Mouse (Mus musculus): ENCODE data around the gene Naa35. TPM values are rescaled to one million over a fixed set of nuclear protein-coding genes. Genes with fewer than 3 reads are reported as not detected.
A peak's percentile ranks its signal among the peaks of the same experiment; 100 is the strongest.

Gene Naa35
- total and polyA plus RNA-seq, 2 experiments from 2014 or later: 31.3 to 72.5 TPM

GRCm38 (mm10) chr13:59592630-59593029 lies 7.6 kb downstream of the Naa35 start:
- ATAC-seq (ENCODE audit: insufficient read depth, low read depth) (no peak), DNase-seq (ENCODE audit: low spot score) (no peak)
- Histone ChIP-seq H3K27ac (ENCODE audit: low read depth) (no peak overlapping the region), H3K9me3 (replicated peaks; ENCODE audit: control insufficient read depth, low read length) (no peaks in the 10 kb centered on the region), H3K4me2 (ENCODE audit: low read depth, low read length) (no peak overlapping the region), H3K27me3 (ENCODE audit: control insufficient read depth, insufficient read depth, low read length) (no peaks in the 10 kb centered on the region), H3K4me3 (ENCODE audit: low read depth, low read length) (no peak overlapping the region), H3K4me1 (ENCODE audit: control insufficient read depth, insufficient read depth) (0 out of 2 replicates have a peak, but pooled peaks cover 2% of the 10 kb centered on the region), H3K9ac (replicated peaks; ENCODE audit: low read depth, low read length) (no peak overlapping the region), H3K36me3 (replicated peaks; ENCODE audit: control insufficient read depth, insufficient read depth, low read length) (peaks cover 48% of the 10 kb centered on the region)
- WGBS: 92% methylated on average over 1 of the region's 1 CpGs
- TF ChIP-seq EP300 (IDR thresholded peaks at IDR 0.05; ENCODE audit: low read depth): no peak

DNA sequence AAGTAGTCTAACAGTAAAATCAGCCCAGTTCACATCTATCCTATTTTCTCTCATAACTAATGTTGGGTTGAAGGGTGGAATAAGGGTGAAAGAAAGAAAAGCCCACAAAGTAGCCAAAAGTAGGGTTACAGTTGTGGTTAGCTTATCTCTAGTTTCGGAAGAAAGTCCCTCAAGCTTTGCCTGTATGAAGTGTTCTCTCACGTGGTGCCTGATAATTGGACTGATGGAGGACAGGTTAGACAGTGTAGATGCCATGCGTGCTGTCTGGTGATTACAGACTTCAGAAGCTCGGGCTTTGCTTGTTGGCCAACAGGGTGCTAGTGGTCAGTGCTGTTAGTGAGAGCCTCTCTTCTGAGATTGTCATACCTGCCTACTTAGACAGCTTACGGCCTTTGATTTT lies 18.0 kb downstream of the Naa35 start:
- H3K27me3 ChIP-seq (ENCODE audit: control insufficient read depth, insufficient read depth, low read length): no peaks in the 10 kb centered on the region
- H3K4me2 ChIP-seq (ENCODE audit: low read depth, low read length): no peak overlapping the region
- TF ChIP-seq EP300 (IDR thresholded peaks at IDR 0.05; ENCODE audit: low read depth) (no peak), CTCF (IDR thresholded peaks at IDR 0.05; ENCODE audit: low read depth) (no peak)
- H3K27ac ChIP-seq (ENCODE audit: low read depth): no peak overlapping the region
- peaks cover 77% of the 10 kb centered on the region for H3K36me3 ChIP-seq (replicated peaks; ENCODE audit: control insufficient read depth, insufficient read depth, low read length)
- no peak for ATAC-seq (ENCODE audit: insufficient read depth, low read depth)
- DNase-seq (ENCODE audit: low spot score): no peak
- no peak overlapping the region for H3K9ac ChIP-seq (replicated peaks; ENCODE audit: low read depth, low read length)
- WGBS: 88% methylated on average over 5 of the region's 5 CpGs
- H3K9me3 ChIP-seq (replicated peaks; ENCODE audit: control insufficient read depth, low read length): no peaks in the 10 kb centered on the region
- H3K4me3 ChIP-seq (ENCODE audit: low read depth, low read length): no peak overlapping the region
- no peaks in the 10 kb centered on the region for H3K4me1 ChIP-seq (ENCODE audit: control insufficient read depth, insufficient read depth)

DNA sequence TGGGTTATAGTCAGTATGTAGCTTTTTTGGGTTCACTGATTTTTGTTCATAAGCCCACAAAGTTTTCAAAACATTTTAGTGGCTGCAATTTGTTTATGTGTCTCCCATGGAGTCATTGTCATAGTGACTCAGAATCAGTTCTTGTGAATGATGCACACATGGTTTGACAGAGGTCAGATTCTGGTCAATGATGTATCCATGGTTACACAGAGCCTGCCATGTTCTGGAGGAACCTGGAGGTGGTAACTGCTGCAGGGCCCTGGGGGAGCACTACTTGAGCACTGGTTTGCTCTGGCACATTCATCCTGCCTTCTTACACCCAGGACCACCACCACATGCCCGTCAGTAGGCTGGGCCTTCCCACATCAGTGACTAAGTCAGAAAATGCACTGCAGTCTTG lies 19.5 kb downstream of the Naa35 start:
- H3K27ac ChIP-seq (ENCODE audit: low read depth): no peak overlapping the region
- no peak for DNase-seq (ENCODE audit: low spot score)
- no peak overlapping the region for H3K4me3 ChIP-seq (ENCODE audit: low read depth, low read length)
- ATAC-seq (ENCODE audit: insufficient read depth, low read depth): no peak
- H3K4me2 ChIP-seq (ENCODE audit: low read depth, low read length): no peak overlapping the region
- no peaks in the 10 kb centered on the region for H3K4me1 ChIP-seq (ENCODE audit: control insufficient read depth, insufficient read depth)
- H3K27me3 ChIP-seq (ENCODE audit: control insufficient read depth, insufficient read depth, low read length): no peaks in the 10 kb centered on the region
- no peak overlapping the region for H3K9ac ChIP-seq (replicated peaks; ENCODE audit: low read depth, low read length)
- WGBS: 90% methylated on average over 1 of the region's 1 CpGs
- no peaks in the 10 kb centered on the region for H3K9me3 ChIP-seq (replicated peaks; ENCODE audit: control insufficient read depth, low read length)
- no peak for TF ChIP-seq CTCF (IDR thresholded peaks at IDR 0.05; ENCODE audit: low read depth)
- TF ChIP-seq EP300 (IDR thresholded peaks at IDR 0.05; ENCODE audit: low read depth): no peak
- peaks cover 89% of the 10 kb centered on the region for H3K36me3 ChIP-seq (replicated peaks; ENCODE audit: control insufficient read depth, insufficient read depth, low read length)

DNA sequence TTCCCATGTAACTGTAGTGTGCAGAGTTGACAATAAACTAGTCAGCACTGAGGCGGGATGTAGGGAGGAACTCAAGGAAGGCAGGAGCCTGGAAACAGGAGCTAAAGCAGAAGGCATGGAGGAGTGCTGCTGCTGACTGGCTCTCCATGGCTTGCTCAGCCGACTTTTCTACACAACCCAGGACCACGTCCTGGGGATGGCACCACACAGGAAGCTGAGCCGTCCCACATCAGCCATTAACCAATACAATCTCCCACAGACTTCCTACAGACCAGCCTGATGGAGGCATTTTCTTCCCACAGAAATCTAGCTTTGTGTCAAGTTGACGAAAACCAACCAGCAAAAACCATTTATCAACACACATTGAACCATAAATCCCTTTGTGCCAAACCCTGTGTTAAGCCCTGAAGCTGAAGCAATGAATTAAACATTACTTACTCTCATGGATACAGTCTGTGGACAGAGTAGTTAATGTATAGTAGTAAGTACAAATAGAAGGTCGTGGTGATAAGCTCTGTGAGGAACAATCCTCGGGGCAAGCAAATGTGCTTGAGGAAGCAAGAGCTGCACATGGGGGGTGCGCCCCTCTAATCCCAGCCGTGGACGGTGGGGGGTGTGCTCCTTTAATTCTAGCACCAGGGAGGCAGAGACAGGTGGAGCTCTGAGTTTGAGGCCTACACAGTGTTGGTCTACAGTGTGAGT lies 20.3 kb downstream of the Naa35 start:
- 77% methylated on average over 10 of the region's 10 CpGs for WGBS
- H3K27me3 ChIP-seq (ENCODE audit: control insufficient read depth, insufficient read depth, low read length): no peaks in the 10 kb centered on the region
- H3K9ac ChIP-seq (replicated peaks; ENCODE audit: low read depth, low read length): no peak overlapping the region
- ATAC-seq (ENCODE audit: insufficient read depth, low read depth): no peak
- H3K4me2 ChIP-seq (ENCODE audit: low read depth, low read length): no peak overlapping the region
- peaks cover 88% of the 10 kb centered on the region for H3K36me3 ChIP-seq (replicated peaks; ENCODE audit: control insufficient read depth, insufficient read depth, low read length)
- no peak overlapping the region for H3K27ac ChIP-seq (ENCODE audit: low read depth)
- TF ChIP-seq CTCF (IDR thresholded peaks at IDR 0.05; ENCODE audit: low read depth): no peak
- TF ChIP-seq EP300 (IDR thresholded peaks at IDR 0.05; ENCODE audit: low read depth): no peak
- no peaks in the 10 kb centered on the region for H3K9me3 ChIP-seq (replicated peaks; ENCODE audit: control insufficient read depth, low read length)
- no peak overlapping the region for H3K4me3 ChIP-seq (ENCODE audit: low read depth, low read length)
- no peaks in the 10 kb centered on the region for H3K4me1 ChIP-seq (ENCODE audit: control insufficient read depth, insufficient read depth)
- no peak for DNase-seq (ENCODE audit: low spot score)

- Histone ChIP-seq H3K27me3 (ENCODE audit: control insufficient read depth, insufficient read depth, low read length) (no peaks in the 10 kb centered on the region), H3K36me3 (replicated peaks; ENCODE audit: control insufficient read depth, insufficient read depth, low read length) (peaks cover 76% of the 10 kb centered on the region), H3K4me1 (ENCODE audit: control insufficient read depth, insufficient read depth) (0 out of 2 replicates have a peak, but pooled peaks cover 4% of the 10 kb centered on the region), H3K27ac (ENCODE audit: low read depth) (peak overlapping the region; percentile 85), H3K9ac (replicated peaks; ENCODE audit: low read depth, low read length) (no peak overlapping the region), H3K4me2 (ENCODE audit: low read depth, low read length) (no peak overlapping the region), H3K9me3 (replicated peaks; ENCODE audit: control insufficient read depth, low read length) (no peaks in the 10 kb centered on the region), H3K4me3 (ENCODE audit: low read depth, low read length) (no peak overlapping the region)
- ATAC-seq (ENCODE audit: insufficient read depth, low read depth) (no peak), DNase-seq (ENCODE audit: low spot score) (no peak)
- 78% methylated on average over 4 of the region's 4 CpGs for WGBS
- no peak for TF ChIP-seq EP300 (IDR thresholded peaks at IDR 0.05; ENCODE audit: low read depth)
Measured at GRCm38 (mm10) chr13:59609885-59610284, 24.8 kb downstream of the Naa35 start.

GRCm38 (mm10) chr13:59610437-59610836 lies 25.4 kb downstream of the Naa35 start:
- no peak for TF ChIP-seq EP300 (IDR thresholded peaks at IDR 0.05; ENCODE audit: low read depth)
- no peak for TF ChIP-seq CTCF (IDR thresholded peaks at IDR 0.05; ENCODE audit: low read depth)
- Histone ChIP-seq H3K9ac (replicated peaks; ENCODE audit: low read depth, low read length) (peak overlapping the region; percentile 29; the same call in 1 of the 2 replicates), H3K36me3 (replicated peaks; ENCODE audit: control insufficient read depth, insufficient read depth, low read length) (peaks cover 73% of the 10 kb centered on the region), H3K4me3 (ENCODE audit: low read depth, low read length) (no peak overlapping the region), H3K9me3 (replicated peaks; ENCODE audit: control insufficient read depth, low read length) (no peaks in the 10 kb centered on the region), H3K27ac (ENCODE audit: low read depth) (peak overlapping the region; percentile 85), H3K27me3 (ENCODE audit: control insufficient read depth, insufficient read depth, low read length) (no peaks in the 10 kb centered on the region), H3K4me1 (ENCODE audit: control insufficient read depth, insufficient read depth) (0 out of 2 replicates have a peak, but pooled peaks cover 4% of the 10 kb centered on the region), H3K4me2 (ENCODE audit: low read depth, low read length) (no peak overlapping the region)
- ATAC-seq (ENCODE audit: insufficient read depth, low read depth): peak; percentile 64
- 43% methylated on average over 2 of the region's 2 CpGs for WGBS
- DNase-seq (ENCODE audit: low spot score): peak; percentile 24

Data from heart, postnatal 0 days (tissue).